Comparison of ENCODE assay signal across 15 mouse cellular contexts in genomic region chr7:97423754-97424153, GRCm38 (mm10). TPM values are rescaled to one million over a fixed set of nuclear protein-coding genes. Genes with fewer than 3 reads are reported as not detected.
"Had no signal": no experiment of that assay in that cellular context is flagged by ENCODE, and none has a peak within 500 bp of the region (broad histone marks: within the 10 kb centered on the region; RNA-seq: fewer than 3 reads in every experiment).

No protein-coding gene starts in this region.

- H3K9ac ChIP-seq: limb, embryonic 13.5 days; liver, embryonic 15.5 days; lung, embryonic 14.5 days; neural tube, embryonic 15.5 days had no signal

- ATAC-seq: intestine, embryonic 16.5 days had no signal

- H3K27me3 ChIP-seq: limb, embryonic 13.5 days; liver, embryonic 15.5 days; neural tube, embryonic 15.5 days had no signal

- H3K27ac ChIP-seq: limb, embryonic 13.5 days; liver, embryonic 15.5 days; midbrain, embryonic 10.5 days; neural tube, embryonic 15.5 days had no signal

- H3K4me3 ChIP-seq: limb, embryonic 13.5 days; liver, embryonic 15.5 days; midbrain, embryonic 10.5 days; myocyte; neural tube, embryonic 15.5 days had no signal

- DNase-seq: left cerebral cortex, postnatal 4 days; lung, embryonic 14.5 days; lung, postnatal 10 days; lung, postnatal 4 days; midbrain, embryonic 14.5 days; right cerebral cortex, adult 18-20 months; right cerebral cortex, postnatal 25 days; thymus, postnatal 36 days had no signal

- H3K4me2 ChIP-seq: limb, embryonic 13.5 days; liver, embryonic 15.5 days; lung, embryonic 14.5 days; neural tube, embryonic 15.5 days had no signal

- H3K9me3 ChIP-seq: limb, embryonic 13.5 days; liver, embryonic 15.5 days; midbrain, embryonic 10.5 days; neural tube, embryonic 15.5 days had no signal

- H3K36me3 ChIP-seq: limb, embryonic 13.5 days; liver, embryonic 15.5 days; midbrain, embryonic 10.5 days; neural tube, embryonic 15.5 days had no signal

RNA-seq across cellular contexts. Expression of gene Thrsp, which starts 6.2 kb away (rescaled TPM):
- total RNA-seq: megakaryocyte, adult 5-6 weeks had no signal
